Mouse (Mus musculus) hindbrain, embryonic 11.5 days (tissue): ENCODE results near the gene Gm20747. TPM values are rescaled to one million over a fixed set of nuclear protein-coding genes. Genes with fewer than 3 reads are reported as not detected.
"Not testable (repeated sequence)": the region's sequence is repeated elsewhere in the genome, so short reads cannot be mapped to it uniquely, and the experiment has no call there.

Source experiments
- ATAC-seq: fragments of 200-750 bp; cut with Nextera tagmentation; 2 replicates; pipeline ENCODE4 v1.8.0; 2017; ENCODE audit warnings: mild to moderate bottlenecking, moderate TSS enrichment, moderate library complexity; ENCODE audit not compliant: low FRiP score
- DNase-seq: peaks from one replicate; pipeline ENCODE4 v3.0.0-alpha.2; 2015; ENCODE audit warnings: low spot score
- H3K27ac ChIP-seq: fragments of 300-500 bp; sonication (generic); 2 replicates; pipeline ENCODE4 v1.5.1; 2014; ENCODE audit warnings: mild to moderate bottlenecking, low read depth, low read length
- H3K27me3 ChIP-seq: fragments of 300-500 bp; sonication (generic); 2 replicates; pipeline ENCODE4 v1.6.1; 2014; ENCODE audit warnings: mild to moderate bottlenecking, low read length, moderate library complexity, mixed read lengths; ENCODE audit not compliant: control insufficient read depth, insufficient read depth
- H3K36me3 ChIP-seq: fragments of 300-500 bp; sonication (generic); 2 replicates; pipeline ENCODE4 v1.6.1; 2014; ENCODE audit warnings: mild to moderate bottlenecking, low read length, moderate library complexity, mixed read lengths; ENCODE audit not compliant: control insufficient read depth, insufficient read depth
- H3K4me1 ChIP-seq: fragments of 300-500 bp; sonication (generic); replicated peaks from 2 replicates; pipeline ENCODE4 v1.6.1; 2014; ENCODE audit warnings: low read length, mixed read lengths; ENCODE audit not compliant: control insufficient read depth, insufficient read depth
- H3K4me2 ChIP-seq: fragments of 300-500 bp; sonication (generic); replicated peaks from 2 replicates; pipeline ENCODE4 v1.6.1; 2014; ENCODE audit warnings: mild to moderate bottlenecking, low read depth, low read length
- H3K4me3 ChIP-seq: fragments of 300-500 bp; sonication (generic); 2 replicates; pipeline ENCODE4 v1.5.1; 2014; ENCODE audit warnings: low read depth, low read length
- H3K9ac ChIP-seq: fragments of 300-500 bp; sonication (generic); 2 replicates; pipeline ENCODE4 v1.6.1; 2014; ENCODE audit warnings: low read depth, low read length
- H3K9me3 ChIP-seq: fragments of 300-500 bp; sonication (generic); 2 replicates; pipeline ENCODE4 v1.6.1; 2016; ENCODE audit warnings: low read length; ENCODE audit not compliant: control insufficient read depth
- WGBS: fragments of 180-500 bp; shearing (Covaris S2); extraction: QIAGEN DNeasy Blood & Tissue Kit; methylation state at CpG from one replicate; pipeline ENCODE4 v1.1.7; 2014; 5-methylcytosine and 5-hydroxymethylcytosine counted together
- polyA plus RNA-seq: library from polyadenylated mRNA; unstranded; fragments of >200 nt; fragmentation: Nextera tagmentation; extraction: Ambion mirVana; gene quantifications from 2 replicates; pipeline ENCODE4 v1.2.1, GENCODE M21; 2014

Gene Gm20747
- polyA plus RNA-seq = not detected in 2 replicates

GRCm38 (mm10) chrY:53418191-53418590 is at the start of gene Gm20747:
Gene Gm20747 (minus strand): TSS chrY:53418291.
- not testable (repeated sequence) for H3K9me3 ChIP-seq, H3K4me2 ChIP-seq, H3K27ac ChIP-seq, DNase-seq, ATAC-seq, H3K4me1 ChIP-seq, H3K36me3 ChIP-seq, H3K4me3 ChIP-seq, H3K9ac ChIP-seq, H3K27me3 ChIP-seq
- no CpG with 5 or more reads among the region's 3 CpGs for WGBS
